In the genomic region with DNA sequence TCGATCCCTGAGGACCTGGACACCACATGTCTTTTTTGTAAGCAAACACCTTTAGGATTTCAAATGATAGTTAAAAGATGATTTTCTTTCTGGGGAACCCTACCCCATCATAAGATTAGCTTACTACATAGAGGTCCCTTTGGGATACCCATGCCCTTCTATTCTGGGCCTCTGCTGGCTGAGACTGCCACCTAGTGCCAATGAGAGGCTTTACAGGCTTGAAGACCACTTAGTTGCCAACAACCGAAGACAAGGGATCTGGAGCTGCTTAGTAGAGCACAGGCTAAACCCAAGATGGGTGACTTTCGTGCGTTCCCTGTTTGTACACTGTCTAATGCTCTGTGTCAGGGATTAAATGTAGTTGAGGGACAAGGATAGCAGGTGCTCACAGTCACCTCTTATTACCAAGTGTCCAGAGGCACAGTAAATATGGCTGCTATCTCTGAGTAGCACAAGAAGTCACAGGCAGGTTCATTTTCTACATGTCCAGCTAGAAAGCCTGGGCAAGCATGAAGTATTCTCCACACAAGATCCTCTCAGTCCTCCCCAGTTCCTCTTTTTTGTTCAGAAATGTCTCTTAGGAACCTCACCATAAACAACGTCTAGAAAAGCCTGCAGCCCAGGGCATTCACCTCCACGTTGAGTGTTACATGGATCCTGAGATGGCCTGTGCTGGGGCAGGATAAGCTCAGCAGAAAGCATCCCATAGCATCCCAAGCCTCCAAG, we compare ENCODE assay signal across 8 mouse cellular contexts. TPM values are rescaled to one million over a fixed set of nuclear protein-coding genes. Genes with fewer than 3 reads are reported as not detected.
DNase-seq lines count a peak whose midpoint lies in the region; ATAC-seq and TF ChIP-seq lines count a peak whose summit lies in the region.

No protein-coding gene starts in this region.

- 67% methylated on average over 6 of the region's 6 CpGs for WGBS in forebrain, postnatal 0 days
- WGBS in hindbrain, embryonic 14.5 days, result 70% methylated on average over 6 of the region's 6 CpGs
- WGBS in limb, embryonic 11.5 days, result 61% methylated on average over 6 of the region's 6 CpGs

- H3K36me3 ChIP-seq in forebrain, postnatal 0 days (ENCODE audit: insufficient read depth), result no peaks in the 10 kb centered on the region
- H3K36me3 ChIP-seq in hindbrain, embryonic 14.5 days (replicated peaks; ENCODE audit: control insufficient read depth, insufficient read depth), result no peaks in the 10 kb centered on the region
- no peaks in the 10 kb centered on the region for H3K36me3 ChIP-seq in limb, embryonic 11.5 days (ENCODE audit: control insufficient read depth, insufficient read depth, low read length)

- H3K4me1 ChIP-seq in forebrain, postnatal 0 days (ENCODE audit: insufficient read depth), result no peaks in the 10 kb centered on the region
- H3K4me1 ChIP-seq in hindbrain, embryonic 14.5 days (replicated peaks; ENCODE audit: control insufficient read depth, insufficient read depth, low read length), result no peaks in the 10 kb centered on the region
- peaks cover 8% of the 10 kb centered on the region; the same call in 1 of the 2 replicates for H3K4me1 ChIP-seq in limb, embryonic 11.5 days (ENCODE audit: control insufficient read depth, insufficient read depth, low read length)

- H3K4me2 ChIP-seq in forebrain, postnatal 0 days (ENCODE audit: low read depth), result no peak overlapping the region
- no peak overlapping the region for H3K4me2 ChIP-seq in hindbrain, embryonic 14.5 days (replicated peaks)
- no peak overlapping the region for H3K4me2 ChIP-seq in limb, embryonic 11.5 days (ENCODE audit: low read depth, severe bottlenecking)

- no peak overlapping the region for H3K27ac ChIP-seq in forebrain, postnatal 0 days (ENCODE audit: low read depth, low read length)
- H3K27ac ChIP-seq in hindbrain, embryonic 14.5 days, result no peak overlapping the region
- H3K27ac ChIP-seq in limb, embryonic 11.5 days (replicated peaks; ENCODE audit: low read depth, low read length), result no peak overlapping the region

- ATAC-seq in forebrain, postnatal 0 days, result peak; percentile 76
- no peak for ATAC-seq in hindbrain, embryonic 14.5 days (ENCODE audit: low FRiP score)
- no peak for ATAC-seq in limb, embryonic 11.5 days (ENCODE audit: insufficient number of reproducible peaks, low FRiP score, low TSS enrichment, low read depth)

- H3K9ac ChIP-seq in forebrain, postnatal 0 days, result no peak overlapping the region
- no peak overlapping the region for H3K9ac ChIP-seq in hindbrain, embryonic 14.5 days
- H3K9ac ChIP-seq in limb, embryonic 11.5 days (ENCODE audit: low read length), result no peak overlapping the region

- H3K4me3 ChIP-seq in forebrain, postnatal 0 days (ENCODE audit: low read depth, low read length), result no peak overlapping the region
- no peak overlapping the region for H3K4me3 ChIP-seq in hindbrain, embryonic 14.5 days (replicated peaks; ENCODE audit: low read length)
- H3K4me3 ChIP-seq in limb, embryonic 11.5 days (ENCODE audit: low read depth, low read length), result no peak overlapping the region

- no peaks in the 10 kb centered on the region for H3K9me3 ChIP-seq in forebrain, postnatal 0 days (ENCODE audit: low read length)
- no peaks in the 10 kb centered on the region for H3K9me3 ChIP-seq in hindbrain, embryonic 14.5 days (ENCODE audit: control insufficient read depth, low read length)
- H3K9me3 ChIP-seq in limb, embryonic 11.5 days (ENCODE audit: control insufficient read depth, low read length), result no peaks in the 10 kb centered on the region

- peak; percentile 84 for DNase-seq in 3T3-L1 (ENCODE audit: low read depth, low spot score)
- peak; percentile 18 to 28 for DNase-seq in CD8-positive naive resting alpha-beta T cell, adult 2 months (ENCODE audit: low read depth in 2 of 2, low spot score in 2 of 2)
- DNase-seq in c-Kit-positive CD71-positive TER-119-negative erythroid progenitor cells, embryonic 14.5 days (ENCODE audit: low read depth), result peak; percentile 30
- DNase-seq in forebrain, postnatal 0 days, result peak; percentile 66
- peak; percentile 65 for DNase-seq in hindbrain, embryonic 14.5 days (ENCODE audit: low spot score)
- DNase-seq in limb, embryonic 11.5 days (ENCODE audit: low spot score), result peak; percentile 53
- DNase-seq in natural killer cell, adult 2 months (ENCODE audit: low spot score in 2 of 2), result peak; percentile 44 to 49
- DNase-seq in testis, postnatal 10 days (ENCODE audit: low spot score), result no peak

- H3K27me3 ChIP-seq in forebrain, postnatal 0 days (ENCODE audit: insufficient read depth, low read length), result no peaks in the 10 kb centered on the region
- H3K27me3 ChIP-seq in hindbrain, embryonic 14.5 days (ENCODE audit: control insufficient read depth, insufficient read depth, low read length), result no peaks in the 10 kb centered on the region
- H3K27me3 ChIP-seq in limb, embryonic 11.5 days (ENCODE audit: control insufficient read depth, insufficient read depth, low read length), result no peaks in the 10 kb centered on the region

- TF ChIP-seq CTCF in forebrain, postnatal 0 days (IDR thresholded peaks at IDR 0.05; ENCODE audit: low read depth), result peak; percentile 79

RNA-seq across cellular contexts. Expression of a gene that starts 37.6 kb away (rescaled TPM):
- total RNA-seq in forebrain, postnatal 0 days (2014; rRNA removed), result 84.9 and 99.1 TPM in 2 replicates
- 87.0 and 96.4 TPM in 2 replicates for polyA plus RNA-seq in forebrain, postnatal 0 days (2015; fragmentation: Nextera tagmentation; extraction: Ambion mirVana)
- 93.6 and 94.6 TPM in 2 replicates for polyA plus RNA-seq in hindbrain, embryonic 14.5 days (2014; fragmentation: Nextera tagmentation; extraction: Ambion mirVana)
- polyA plus RNA-seq in limb, embryonic 11.5 days (2014; fragmentation: Nextera tagmentation; extraction: Ambion mirVana), result 57.2 and 61.3 TPM in 2 replicates
